Mouse (Mus musculus) lung, postnatal 25 days (tissue): ENCODE results near the gene Oas1e.

Experiments
- DNase-seq: peaks from one replicate; pipeline ENCODE4 v3.0.0; 2022; ENCODE audit warnings: low spot score

The Oas1e gene

DNA sequence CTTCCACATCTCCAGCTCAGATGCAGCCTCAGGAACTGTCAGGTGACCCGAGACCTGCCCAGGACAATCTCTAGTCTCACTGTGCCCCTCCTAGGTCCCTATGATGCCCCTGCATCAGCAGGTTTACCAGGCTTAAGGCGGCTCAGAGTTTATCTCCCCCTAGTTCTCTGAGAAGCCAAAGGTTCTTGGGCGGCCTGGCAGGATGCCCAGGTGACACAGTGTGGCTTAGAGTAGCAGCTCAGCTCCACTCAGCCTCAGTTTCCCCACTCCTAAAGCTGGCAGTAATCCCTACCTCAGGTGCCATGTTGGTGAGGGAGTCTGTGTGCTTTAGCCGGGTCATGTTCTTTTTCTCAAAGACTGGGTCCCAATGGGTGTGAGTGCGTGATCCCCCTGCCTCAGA, 18.5 kb downstream of the Oas1e start:
- no peak for DNase-seq

GRCm38 (mm10) chr5:120775287-120775985, 19.9 kb downstream of the Oas1e start:
- DNase-seq = peak; percentile 8

DNA sequence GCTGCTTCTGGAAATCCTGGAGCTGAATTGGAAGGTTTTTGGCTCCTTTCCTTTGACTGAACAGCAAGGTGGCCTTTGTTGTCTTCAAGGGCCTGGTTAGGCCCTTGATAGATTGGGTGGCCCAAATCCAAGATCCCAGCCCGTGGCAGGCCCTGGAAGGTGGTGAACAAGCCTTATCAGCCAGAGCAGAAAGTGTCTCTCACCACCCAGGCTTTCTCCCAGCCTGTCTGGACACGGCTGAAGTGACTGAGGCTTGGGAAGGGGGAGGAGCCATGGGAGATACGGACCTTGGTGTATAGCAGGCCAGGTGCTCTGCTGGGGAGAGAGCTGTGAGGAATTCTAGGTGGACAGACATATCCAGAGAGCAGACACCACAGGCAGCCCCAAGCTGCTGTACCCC, 25.9 kb downstream of the Oas1e start:
- no peak for DNase-seq

DNA sequence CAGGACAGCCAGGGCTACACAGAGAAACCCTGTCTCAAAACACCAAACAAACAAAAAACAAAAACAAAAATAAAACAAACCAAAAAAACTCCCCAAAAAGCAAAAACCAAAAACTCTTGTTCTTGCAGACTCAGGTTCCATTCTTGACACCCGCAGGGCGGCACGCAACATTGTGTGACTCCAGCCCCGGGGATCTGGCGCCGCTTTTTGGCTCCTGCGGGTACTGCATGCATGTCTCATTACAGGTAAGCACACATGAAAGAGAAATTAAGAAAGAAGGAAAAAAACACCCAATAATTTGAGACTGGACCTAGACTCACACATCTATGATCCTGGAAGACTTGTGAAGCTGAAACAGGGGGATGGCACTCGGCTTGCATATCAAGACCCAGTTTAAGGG, 30.3 kb downstream of the Oas1e start:
- no peak for DNase-seq

- DNase-seq = no peak
These were observed 33.4 kb downstream of the Oas1e start for GRCm38 (mm10) chr5:120761901-120762300.

DNA sequence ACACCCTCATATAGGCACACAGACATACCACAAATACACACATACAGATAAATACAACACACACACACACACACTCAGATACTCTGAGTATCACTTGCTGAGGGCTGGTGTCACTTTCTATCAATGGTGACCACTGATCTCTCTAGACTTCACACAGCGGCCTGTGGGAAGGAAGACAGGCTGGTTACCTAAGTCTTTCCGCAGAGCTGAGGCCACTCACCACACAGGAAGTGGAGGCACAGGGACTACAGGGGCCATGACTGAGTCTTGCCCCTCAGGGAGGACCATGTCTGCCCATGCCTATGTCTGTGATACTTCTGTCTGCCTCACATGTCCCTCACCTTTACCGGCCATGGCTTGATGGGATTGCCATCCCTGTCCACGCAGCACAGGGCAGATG, 41.1 kb downstream of the Oas1e start:
- DNase-seq = no peak

DNA sequence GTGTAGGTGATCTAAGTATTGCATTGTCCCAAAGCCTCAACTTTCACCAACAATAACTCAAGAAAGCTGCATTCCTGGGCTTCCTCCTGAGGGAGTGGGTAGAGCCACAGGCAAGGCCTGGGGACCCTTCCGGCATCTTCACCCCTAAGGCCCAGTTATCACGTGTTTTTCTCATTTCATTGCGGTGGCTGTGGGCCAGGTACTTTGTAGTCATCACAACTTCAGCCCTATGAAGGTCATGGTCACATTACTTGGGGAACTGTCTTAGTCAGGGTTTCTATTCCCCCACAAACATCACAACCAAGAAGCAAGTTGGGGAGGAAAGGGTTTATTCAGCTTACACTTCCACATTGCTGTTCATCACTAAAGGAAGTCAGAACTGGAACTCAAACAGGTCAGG, 42.5 kb downstream of the Oas1e start:
- no peak for DNase-seq

- DNase-seq = no peak
These were observed 44.1 kb downstream of the Oas1e start for GRCm38 (mm10) chr5:120751206-120751605.

DNA sequence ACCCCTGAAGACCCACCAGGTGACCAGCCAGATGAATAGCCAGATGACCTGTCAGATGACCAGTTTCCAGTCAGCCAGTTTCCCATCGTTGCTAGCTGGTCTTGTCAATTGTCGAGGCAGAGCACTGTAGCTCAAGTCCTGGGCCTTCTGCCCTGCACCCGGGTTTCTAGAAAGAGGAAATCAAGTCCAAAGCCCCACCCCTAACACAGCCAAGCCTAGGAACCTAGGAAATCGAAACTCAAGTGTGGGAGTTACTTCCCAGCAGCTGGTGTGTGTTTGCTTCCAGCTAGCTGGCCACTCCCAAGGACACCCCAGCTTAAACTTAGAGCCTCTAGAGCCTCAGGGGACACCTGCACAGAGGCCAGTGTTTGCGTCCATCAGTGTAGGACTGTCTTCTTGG, 45.6 kb downstream of the Oas1e start, which contains the start of gene Oas2:
Oas2 (minus strand) TSS at position 166 of the 400 bp plus-strand sequence.
- DNase-seq = no peak

DNA sequence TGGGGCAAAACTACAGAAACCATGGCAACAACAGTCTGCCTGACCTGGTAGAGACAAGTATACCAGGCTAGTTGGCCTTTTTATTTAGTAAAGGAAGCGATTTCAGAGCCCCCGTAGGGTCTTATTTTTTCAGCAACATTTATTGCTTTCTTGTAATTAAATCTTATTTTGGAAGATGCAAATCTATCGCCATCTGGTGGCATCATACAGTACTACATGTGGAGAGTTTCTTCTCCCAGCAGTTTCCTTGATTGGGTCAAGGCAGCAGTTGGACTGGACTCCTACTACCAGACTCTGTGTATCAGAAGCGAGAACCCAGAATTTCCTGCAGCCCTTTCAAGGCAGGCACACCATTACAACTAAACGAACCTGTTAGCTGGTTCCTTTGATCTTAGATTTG, 48.9 kb downstream of the Oas1e start:
- peak; percentile 39 for DNase-seq

GRCm38 (mm10) chr5:120742125-120742524, 53.2 kb downstream of the Oas1e start:
- DNase-seq = no peak
